Mouse (Mus musculus): ENCODE results near the gene Thap4. TPM values are rescaled to one million over a fixed set of nuclear protein-coding genes. Genes with fewer than 3 reads are reported as not detected.

The Thap4 gene
- polyA plus RNA-seq, 1 experiment from 2014 or later, result 43.0 TPM

- peak; percentile 39 for ATAC-seq (ENCODE audit: low read depth)
- Histone ChIP-seq H3K4me3 (ENCODE audit: low read depth, low read length) (peak overlapping the region; percentile 94), H3K9me3 (ENCODE audit: control insufficient read depth, low read length) (no peaks in the 10 kb centered on the region), H3K4me2 (ENCODE audit: low read depth, low read length) (peak overlapping the region; percentile 87), H3K36me3 (ENCODE audit: control insufficient read depth, insufficient read depth, low read length) (no peaks in the 10 kb centered on the region; the same call in 1 of the 2 replicates), H3K27me3 (ENCODE audit: control insufficient read depth, insufficient read depth, low read length) (no peaks in the 10 kb centered on the region), H3K4me1 (ENCODE audit: control insufficient read depth, insufficient read depth, low read length) (peaks cover 15% of the 10 kb centered on the region), H3K27ac (ENCODE audit: low read depth, low read length) (peak overlapping the region; percentile 87), H3K9ac (replicated peaks; ENCODE audit: low read depth, low read length) (peak overlapping the region; percentile 84)
- under 1% methylated on average over 59 of the region's 59 CpGs for WGBS
Observed at GRCm38 (mm10) chr1:93753911-93754572, 622 bp downstream of the Thap4 start.

GRCm38 (mm10) chr1:93751290-93751689 lies 3.4 kb downstream of the Thap4 start, which contains the start of gene Atg4b:
Atg4b (plus strand) TSS chr1:93751500.
- 89% methylated on average over 6 of the region's 6 CpGs for WGBS
- Histone ChIP-seq H3K4me3 (ENCODE audit: low read depth, low read length) (no peak within 1 kb of the TSS), H3K9ac (replicated peaks; ENCODE audit: low read depth, low read length) (no peak within 1 kb of the TSS), H3K9me3 (ENCODE audit: control insufficient read depth, low read length) (no peaks in the 10 kb centered on the region), H3K27ac (ENCODE audit: low read depth, low read length) (no peak within 1 kb of the TSS), H3K4me2 (ENCODE audit: low read depth, low read length) (no peak within 1 kb of the TSS), H3K4me1 (ENCODE audit: control insufficient read depth, insufficient read depth, low read length) (peaks cover 13% of the 10 kb centered on the region), H3K36me3 (ENCODE audit: control insufficient read depth, insufficient read depth, low read length) (no peaks in the 10 kb centered on the region; the same call in 1 of the 2 replicates), H3K27me3 (ENCODE audit: control insufficient read depth, insufficient read depth, low read length) (no peaks in the 10 kb centered on the region)
- ATAC-seq (ENCODE audit: low read depth), result no peak

GRCm38 (mm10) chr1:93748539-93748938 lies 6.1 kb downstream of the Thap4 start:
- 100% methylated on average over 1 of the region's 1 CpGs for WGBS
- H3K9me3 ChIP-seq (ENCODE audit: control insufficient read depth, low read length), result no peaks in the 10 kb centered on the region
- H3K9ac ChIP-seq (replicated peaks; ENCODE audit: low read depth, low read length), result no peak overlapping the region
- H3K4me1 ChIP-seq (ENCODE audit: control insufficient read depth, insufficient read depth, low read length), result peaks cover 5% of the 10 kb centered on the region
- H3K4me2 ChIP-seq (ENCODE audit: low read depth, low read length), result no peak overlapping the region
- no peak overlapping the region for H3K27ac ChIP-seq (ENCODE audit: low read depth, low read length)
- no peak overlapping the region for H3K4me3 ChIP-seq (ENCODE audit: low read depth, low read length)
- no peaks in the 10 kb centered on the region; the same call in 1 of the 2 replicates for H3K36me3 ChIP-seq (ENCODE audit: control insufficient read depth, insufficient read depth, low read length)
- no peaks in the 10 kb centered on the region for H3K27me3 ChIP-seq (ENCODE audit: control insufficient read depth, insufficient read depth, low read length)
- ATAC-seq (ENCODE audit: low read depth), result no peak

- ATAC-seq (ENCODE audit: low read depth), result no peak
- Histone ChIP-seq H3K9ac (replicated peaks; ENCODE audit: low read depth, low read length) (no peak overlapping the region), H3K36me3 (ENCODE audit: control insufficient read depth, insufficient read depth, low read length) (no peaks in the 10 kb centered on the region; the same call in 1 of the 2 replicates), H3K27ac (ENCODE audit: low read depth, low read length) (no peak overlapping the region), H3K4me3 (ENCODE audit: low read depth, low read length) (no peak overlapping the region), H3K9me3 (ENCODE audit: control insufficient read depth, low read length) (no peaks in the 10 kb centered on the region), H3K27me3 (ENCODE audit: control insufficient read depth, insufficient read depth, low read length) (no peaks in the 10 kb centered on the region), H3K4me1 (ENCODE audit: control insufficient read depth, insufficient read depth, low read length) (no peaks in the 10 kb centered on the region), H3K4me2 (ENCODE audit: low read depth, low read length) (no peak overlapping the region)
- WGBS, result 90% methylated on average over 4 of the region's 5 CpGs
Observed at GRCm38 (mm10) chr1:93746179-93746578, 8.5 kb downstream of the Thap4 start.

- ATAC-seq (ENCODE audit: low read depth), result no peak
- no peak overlapping the region for H3K4me3 ChIP-seq (ENCODE audit: low read depth, low read length)
Observed at GRCm38 (mm10) chr1:93742910-93743309, 11.8 kb downstream of the Thap4 start.

GRCm38 (mm10) chr1:93741987-93742386 lies 12.7 kb downstream of the Thap4 start:
- H3K27me3 ChIP-seq (ENCODE audit: control insufficient read depth, insufficient read depth, low read length), result no peaks in the 10 kb centered on the region
- H3K4me3 ChIP-seq (ENCODE audit: low read depth, low read length), result no peak overlapping the region
- WGBS, result 94% methylated on average over 4 of the region's 4 CpGs
- H3K9ac ChIP-seq (replicated peaks; ENCODE audit: low read depth, low read length), result no peak overlapping the region
- H3K27ac ChIP-seq (ENCODE audit: low read depth, low read length), result no peak overlapping the region
- H3K4me2 ChIP-seq (ENCODE audit: low read depth, low read length), result no peak overlapping the region
- H3K36me3 ChIP-seq (ENCODE audit: control insufficient read depth, insufficient read depth, low read length), result no peaks in the 10 kb centered on the region
- H3K4me1 ChIP-seq (ENCODE audit: control insufficient read depth, insufficient read depth, low read length), result no peaks in the 10 kb centered on the region
- no peak for ATAC-seq (ENCODE audit: low read depth)
- H3K9me3 ChIP-seq (ENCODE audit: control insufficient read depth, low read length), result no peaks in the 10 kb centered on the region

More at GRCm38 (mm10) chr1:93742910-93743309, 11.8 kb downstream of the Thap4 start:
- Histone ChIP-seq H3K4me1 (ENCODE audit: control insufficient read depth, insufficient read depth, low read length) (no peaks in the 10 kb centered on the region), H3K9ac (replicated peaks; ENCODE audit: low read depth, low read length) (no peak overlapping the region), H3K27ac (ENCODE audit: low read depth, low read length) (no peak overlapping the region), H3K27me3 (ENCODE audit: control insufficient read depth, insufficient read depth, low read length) (no peaks in the 10 kb centered on the region), H3K9me3 (ENCODE audit: control insufficient read depth, low read length) (no peaks in the 10 kb centered on the region), H3K4me2 (ENCODE audit: low read depth, low read length) (no peak overlapping the region), H3K36me3 (ENCODE audit: control insufficient read depth, insufficient read depth, low read length) (no peaks in the 10 kb centered on the region)

GRCm38 (mm10) chr1:93740671-93741070 lies 14.0 kb downstream of the Thap4 start:
- Histone ChIP-seq H3K4me3 (ENCODE audit: low read depth, low read length) (no peak overlapping the region), H3K4me2 (ENCODE audit: low read depth, low read length) (no peak overlapping the region), H3K27ac (ENCODE audit: low read depth, low read length) (no peak overlapping the region), H3K36me3 (ENCODE audit: control insufficient read depth, insufficient read depth, low read length) (no peaks in the 10 kb centered on the region), H3K27me3 (ENCODE audit: control insufficient read depth, insufficient read depth, low read length) (no peaks in the 10 kb centered on the region), H3K9me3 (ENCODE audit: control insufficient read depth, low read length) (no peaks in the 10 kb centered on the region), H3K9ac (replicated peaks; ENCODE audit: low read depth, low read length) (no peak overlapping the region), H3K4me1 (ENCODE audit: control insufficient read depth, insufficient read depth, low read length) (no peaks in the 10 kb centered on the region)
- no peak for ATAC-seq (ENCODE audit: low read depth)
- WGBS, result 88% methylated on average over 2 of the region's 2 CpGs

- WGBS, result 99% methylated on average over 5 of the region's 5 CpGs
- no peaks in the 10 kb centered on the region for H3K27me3 ChIP-seq (ENCODE audit: control insufficient read depth, insufficient read depth, low read length)
- H3K9me3 ChIP-seq (ENCODE audit: control insufficient read depth, low read length), result no peaks in the 10 kb centered on the region
- no peak overlapping the region for H3K9ac ChIP-seq (replicated peaks; ENCODE audit: low read depth, low read length)
- no peak overlapping the region for H3K4me2 ChIP-seq (ENCODE audit: low read depth, low read length)
- no peak overlapping the region for H3K4me3 ChIP-seq (ENCODE audit: low read depth, low read length)
- H3K4me1 ChIP-seq (ENCODE audit: control insufficient read depth, insufficient read depth, low read length), result no peaks in the 10 kb centered on the region
- no peaks in the 10 kb centered on the region for H3K36me3 ChIP-seq (ENCODE audit: control insufficient read depth, insufficient read depth, low read length)
- no peak for ATAC-seq (ENCODE audit: low read depth)
- H3K27ac ChIP-seq (ENCODE audit: low read depth, low read length), result no peak overlapping the region
Observed at GRCm38 (mm10) chr1:93737711-93738110, 17.0 kb downstream of the Thap4 start.

GRCm38 (mm10) chr1:93735859-93736258 lies 18.8 kb downstream of the Thap4 start:
- Histone ChIP-seq H3K4me1 (ENCODE audit: control insufficient read depth, insufficient read depth, low read length) (peaks cover 6% of the 10 kb centered on the region; the same call in 1 of the 2 replicates), H3K4me3 (ENCODE audit: low read depth, low read length) (no peak overlapping the region), H3K9me3 (ENCODE audit: control insufficient read depth, low read length) (no peaks in the 10 kb centered on the region), H3K36me3 (ENCODE audit: control insufficient read depth, insufficient read depth, low read length) (no peaks in the 10 kb centered on the region), H3K4me2 (ENCODE audit: low read depth, low read length) (no peak overlapping the region), H3K27me3 (ENCODE audit: control insufficient read depth, insufficient read depth, low read length) (no peaks in the 10 kb centered on the region), H3K9ac (replicated peaks; ENCODE audit: low read depth, low read length) (no peak overlapping the region), H3K27ac (ENCODE audit: low read depth, low read length) (no peak overlapping the region)
- ATAC-seq (ENCODE audit: low read depth), result no peak
- 95% methylated on average over 3 of the region's 3 CpGs for WGBS

Measured in neural tube, embryonic 14.5 days (tissue).